Mouse (Mus musculus) embryonic facial prominence, embryonic 14.5 days (tissue): Measurements from ENCODE around the gene Kcnh1. TPM values are rescaled to one million over a fixed set of nuclear protein-coding genes. Genes with fewer than 3 reads are reported as not detected.

Experiments used
- ATAC-seq: fragments of 200-750 bp; cut with Nextera tagmentation; 2 replicates; pipeline ENCODE4 v1.8.0; 2017; ENCODE audit warnings: low read depth, moderate number of reproducible peaks, moderate TSS enrichment
- DNase-seq: peaks from one replicate; pipeline ENCODE4 v3.0.0-alpha.2; 2015; ENCODE audit warnings: low spot score
- H3K27ac ChIP-seq: fragments of 300-500 bp; sonication (generic); replicated peaks from 2 replicates; pipeline ENCODE4 v1.5.1; 2014; ENCODE audit warnings: low read depth, mild to moderate bottlenecking, low read length, moderate library complexity
- H3K27me3 ChIP-seq: fragments of 300-500 bp; sonication (generic); replicated peaks from 2 replicates; pipeline ENCODE4 v1.6.1; 2014; ENCODE audit warnings: low read length; ENCODE audit not compliant: control insufficient read depth, insufficient read depth
- H3K36me3 ChIP-seq: fragments of 300-500 bp; sonication (generic); 2 replicates; pipeline ENCODE4 v1.6.1; 2014; ENCODE audit warnings: low read length, mixed read lengths; ENCODE audit not compliant: control insufficient read depth, insufficient read depth
- H3K4me1 ChIP-seq: fragments of 300-500 bp; sonication (generic); 2 replicates; pipeline ENCODE4 v1.6.1; 2014; ENCODE audit warnings: antibody characterized with exemption, low read length; ENCODE audit not compliant: control insufficient read depth, insufficient read depth
- H3K4me2 ChIP-seq: fragments of 300-500 bp; sonication (generic); 2 replicates; pipeline ENCODE4 v1.6.1; 2014; ENCODE audit warnings: low read depth, mild to moderate bottlenecking, low read length, moderate library complexity, mixed read lengths
- H3K4me3 ChIP-seq: fragments of 300-500 bp; sonication (generic); 2 replicates; pipeline ENCODE4 v1.5.1; 2014; ENCODE audit warnings: low read depth, mild to moderate bottlenecking, low read length
- H3K9ac ChIP-seq: fragments of 300-500 bp; sonication (generic); 2 replicates; pipeline ENCODE4 v1.6.1; 2014; ENCODE audit warnings: low read depth, mild to moderate bottlenecking, low read length, moderate library complexity, mixed read lengths
- H3K9me3 ChIP-seq: fragments of 300-500 bp; sonication (generic); 2 replicates; pipeline ENCODE4 v1.6.1; 2016; ENCODE audit warnings: low read length; ENCODE audit not compliant: control insufficient read depth
- WGBS: fragments of 180-500 bp; shearing (Covaris S2); extraction: QIAGEN DNeasy Blood & Tissue Kit; methylation state at CpG from one replicate; pipeline ENCODE4 v1.1.7; 2014; 5-methylcytosine and 5-hydroxymethylcytosine counted together
- polyA plus RNA-seq: library from polyadenylated mRNA; unstranded; fragments of >200 nt; fragmentation: Nextera tagmentation; extraction: Ambion mirVana; gene quantifications from 2 replicates; pipeline ENCODE4 v1.2.1, GENCODE M21; 2014

The Kcnh1 gene
- polyA plus RNA-seq, result 0.89 and 1.2 TPM in 2 replicates

DNA sequence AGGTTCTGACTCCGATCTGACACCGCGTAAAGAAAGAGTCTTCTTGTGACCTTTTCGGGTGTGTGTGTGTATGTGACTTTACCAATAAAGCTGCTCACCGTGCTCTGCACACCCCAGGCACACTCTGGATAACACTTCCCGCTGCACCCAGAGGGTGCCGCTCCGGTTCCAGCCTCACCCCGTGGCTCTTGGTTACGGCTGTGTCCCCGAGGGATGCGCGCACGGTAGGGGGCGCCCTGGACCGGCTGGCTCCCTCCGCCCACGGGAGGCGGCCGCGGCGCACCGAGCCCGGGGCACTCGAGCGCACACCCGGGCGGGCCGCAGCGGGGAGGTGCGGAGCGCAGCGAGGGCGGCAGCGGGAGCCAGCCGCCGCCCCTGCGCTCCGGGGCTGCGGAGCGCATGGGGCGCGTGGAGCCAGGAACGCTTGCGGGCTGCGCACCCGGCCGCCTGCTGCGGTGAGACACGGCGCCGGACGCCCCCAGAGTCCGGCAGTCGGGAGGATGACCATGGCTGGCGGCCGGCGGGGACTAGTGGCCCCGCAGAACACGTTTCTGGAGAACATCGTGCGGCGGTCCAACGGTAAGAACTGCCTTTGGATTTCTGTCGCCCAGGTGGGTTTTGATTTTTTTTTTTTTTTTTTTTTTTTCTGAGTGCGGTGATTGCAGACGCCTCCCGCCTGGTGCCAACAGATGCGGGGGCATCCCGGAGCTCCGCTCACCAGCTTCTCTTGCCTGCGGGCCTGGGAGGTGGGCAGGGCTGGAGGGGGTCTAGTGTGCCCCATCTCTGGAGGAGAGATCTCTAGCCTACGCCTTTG lies at the start of gene Kcnh1:
Gene Kcnh1, plus strand, starts transcription at position 267 of the 814 bp plus-strand sequence.
- ATAC-seq (peak; percentile 96), DNase-seq (peak; percentile 90)
- Histone ChIP-seq H3K9me3 (no peaks in the 10 kb centered on the region), H3K4me2 (peak within 1 kb of the TSS; percentile 94), H3K27ac (no peak within 1 kb of the TSS), H3K9ac (peak within 1 kb of the TSS; percentile 62; the same call in 1 of the 2 replicates), H3K4me1 (peaks cover 3% of the 10 kb centered on the region; the same call in 1 of the 2 replicates), H3K4me3 (peak within 1 kb of the TSS; percentile 57), H3K27me3 (peaks cover 36% of the 10 kb centered on the region), H3K36me3 (no peaks in the 10 kb centered on the region)
- WGBS, result 1% methylated on average over 25 of the region's 73 CpGs

- no peak overlapping the region for H3K4me3 ChIP-seq
- ATAC-seq (no peak), DNase-seq (no peak)
- H3K27ac ChIP-seq, result no peak overlapping the region
- WGBS, result 87% methylated on average over 4 of the region's 4 CpGs
- H3K9ac ChIP-seq, result no peak overlapping the region
- H3K27me3 ChIP-seq, result no peaks in the 10 kb centered on the region
- no peaks in the 10 kb centered on the region for H3K36me3 ChIP-seq
- H3K4me1 ChIP-seq, result no peaks in the 10 kb centered on the region
- H3K9me3 ChIP-seq, result 0 out of 2 replicates have a peak, but pooled peaks cover 8% of the 10 kb centered on the region
- H3K4me2 ChIP-seq, result no peak overlapping the region
Measured at GRCm38 (mm10) chr1:192151179-192151578, 39.4 kb upstream of the Kcnh1 start.

DNA sequence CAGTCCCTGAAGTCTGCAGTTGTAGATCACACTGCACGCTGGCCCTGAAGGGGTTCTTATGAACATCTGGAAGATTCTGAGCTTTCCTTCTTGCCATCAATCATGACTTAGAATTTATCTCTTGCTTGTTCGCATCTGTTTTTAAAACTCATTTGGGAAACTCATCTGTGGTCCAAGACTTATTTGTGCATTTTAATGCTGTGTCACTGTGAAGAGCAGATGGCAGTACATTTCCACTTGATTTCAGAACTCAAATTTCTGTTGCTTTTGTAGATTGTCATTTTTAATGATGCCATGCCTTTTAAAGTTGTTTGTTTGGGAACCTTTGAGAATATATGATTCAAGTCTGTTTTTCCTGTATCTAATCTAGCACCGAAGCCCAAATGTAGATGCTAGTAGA lies 19.1 kb upstream of the Kcnh1 start:
- H3K4me3 ChIP-seq, result no peak overlapping the region
- no peak overlapping the region for H3K27ac ChIP-seq
- 81% methylated on average over 3 of the region's 3 CpGs for WGBS
- no peaks in the 10 kb centered on the region for H3K36me3 ChIP-seq
- ATAC-seq (no peak), DNase-seq (no peak)
- no peaks in the 10 kb centered on the region for H3K9me3 ChIP-seq
- no peak overlapping the region for H3K9ac ChIP-seq
- H3K4me2 ChIP-seq, result no peak overlapping the region
- H3K4me1 ChIP-seq, result no peaks in the 10 kb centered on the region
- H3K27me3 ChIP-seq, result no peaks in the 10 kb centered on the region

DNA sequence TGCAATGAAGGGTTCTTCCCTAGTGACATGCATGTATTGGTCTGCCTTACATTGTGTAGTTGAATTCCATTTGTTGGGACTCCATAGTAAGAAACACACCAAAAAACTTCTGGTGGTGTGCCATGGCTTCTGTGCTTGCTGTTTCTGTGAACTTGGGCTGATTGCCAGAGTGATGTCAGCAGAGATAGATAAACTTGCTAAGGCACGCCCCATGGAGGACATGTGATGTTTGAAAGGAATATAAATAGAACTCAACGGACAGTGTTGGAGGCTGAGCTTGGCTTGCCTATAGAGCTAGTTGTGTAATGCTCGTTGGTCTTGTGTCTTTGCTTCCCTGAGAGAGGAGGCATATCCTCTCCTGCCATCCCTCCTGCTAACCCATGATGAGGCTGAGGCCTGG lies 10.7 kb upstream of the Kcnh1 start:
- WGBS, result 74% methylated on average over 3 of the region's 3 CpGs
- no peak for DNase-seq

GRCm38 (mm10) chr1:192181696-192182257 lies 8.8 kb upstream of the Kcnh1 start:
- H3K4me3 ChIP-seq, result no peak overlapping the region
- DNase-seq (no peak), ATAC-seq (no peak)
- H3K36me3 ChIP-seq, result no peaks in the 10 kb centered on the region
- H3K9ac ChIP-seq, result no peak overlapping the region
- no peaks in the 10 kb centered on the region for H3K4me1 ChIP-seq
- H3K27me3 ChIP-seq, result no peaks in the 10 kb centered on the region
- no peaks in the 10 kb centered on the region for H3K9me3 ChIP-seq
- H3K4me2 ChIP-seq, result no peak overlapping the region
- WGBS, result 77% methylated on average over 4 of the region's 4 CpGs
- no peak overlapping the region for H3K27ac ChIP-seq

More for the DNA sequence above, 10.7 kb upstream of the Kcnh1 start:
- Histone ChIP-seq H3K36me3 (no peaks in the 10 kb centered on the region), H3K4me3 (no peak overlapping the region), H3K9ac (no peak overlapping the region), H3K4me2 (no peak overlapping the region), H3K4me1 (no peaks in the 10 kb centered on the region), H3K9me3 (no peaks in the 10 kb centered on the region), H3K27me3 (no peaks in the 10 kb centered on the region), H3K27ac (no peak overlapping the region)
- no peak for ATAC-seq

GRCm38 (mm10) chr1:192189056-192189455 lies 1.5 kb upstream of the Kcnh1 start:
- Histone ChIP-seq H3K9ac (no peak overlapping the region), H3K36me3 (no peaks in the 10 kb centered on the region), H3K27me3 (peaks cover 36% of the 10 kb centered on the region), H3K27ac (no peak overlapping the region), H3K9me3 (no peaks in the 10 kb centered on the region), H3K4me3 (no peak overlapping the region), H3K4me2 (no peak overlapping the region), H3K4me1 (peaks cover 3% of the 10 kb centered on the region; the same call in 1 of the 2 replicates)
- peak; percentile 77 for DNase-seq
- WGBS, result 6% methylated on average over 4 of the region's 4 CpGs
- no peak for ATAC-seq

GRCm38 (mm10) chr1:192189771-192190170 lies 803 bp upstream of the Kcnh1 start:
- Histone ChIP-seq H3K4me1 (peaks cover 3% of the 10 kb centered on the region; the same call in 1 of the 2 replicates), H3K36me3 (no peaks in the 10 kb centered on the region), H3K27ac (no peak overlapping the region), H3K9me3 (no peaks in the 10 kb centered on the region), H3K4me3 (no peak overlapping the region), H3K9ac (no peak overlapping the region), H3K27me3 (peaks cover 36% of the 10 kb centered on the region), H3K4me2 (no peak overlapping the region)
- no peak for ATAC-seq
- 79% methylated on average over 11 of the region's 11 CpGs for WGBS
- DNase-seq, result no peak

DNA sequence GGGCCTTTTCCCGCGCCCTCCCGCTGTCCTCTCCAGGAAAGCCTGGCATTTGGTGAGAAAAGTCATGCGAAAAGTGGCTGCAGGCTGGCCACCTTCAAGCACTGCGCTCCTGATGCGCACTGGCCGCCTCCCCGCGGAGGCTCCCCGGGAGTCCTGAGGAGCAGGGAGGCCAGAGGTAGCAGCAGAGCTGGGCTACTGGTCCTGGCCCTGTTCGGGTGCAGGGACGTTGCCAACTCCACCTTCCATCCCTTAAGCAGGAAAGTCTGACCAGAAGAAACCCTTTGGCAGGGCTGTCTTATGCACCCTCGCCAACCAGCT lies 707 bp downstream of the Kcnh1 start:
- no peak overlapping the region for H3K27ac ChIP-seq
- peaks cover 3% of the 10 kb centered on the region; the same call in 1 of the 2 replicates for H3K4me1 ChIP-seq
- ATAC-seq, result no peak
- H3K9ac ChIP-seq, result peak overlapping the region; percentile 62; the same call in 1 of the 2 replicates
- peaks cover 36% of the 10 kb centered on the region for H3K27me3 ChIP-seq
- H3K4me2 ChIP-seq, result peak overlapping the region; percentile 94
- H3K9me3 ChIP-seq, result no peaks in the 10 kb centered on the region
- 7% methylated on average over 10 of the region's 13 CpGs for WGBS
- H3K4me3 ChIP-seq, result peak overlapping the region; percentile 57
- H3K36me3 ChIP-seq, result no peaks in the 10 kb centered on the region
- no peak for DNase-seq
